Mouse (Mus musculus) neural tube, embryonic 14.5 days (tissue): ENCODE results near the gene Pstpip1. TPM values are rescaled to one million over a fixed set of nuclear protein-coding genes. Genes with fewer than 3 reads are reported as not detected.

Source experiments
- ATAC-seq: fragments of 200-750 bp; cut with Nextera tagmentation; 2 replicates; pipeline ENCODE4 v1.8.0; 2017; ENCODE audit warnings: low read depth, mild to moderate bottlenecking, moderate TSS enrichment, moderate library complexity
- H3K27ac ChIP-seq: fragments of 300-500 bp; sonication (generic); 2 replicates; pipeline ENCODE4 v1.5.1; 2014; ENCODE audit warnings: low read depth, mild to moderate bottlenecking, control low read depth, low read length, moderate library complexity, mixed read lengths
- H3K27me3 ChIP-seq: fragments of 300-500 bp; sonication (generic); 2 replicates; pipeline ENCODE4 v1.6.1; 2014; ENCODE audit warnings: low read length; ENCODE audit not compliant: control insufficient read depth, insufficient read depth
- H3K36me3 ChIP-seq: fragments of 300-500 bp; sonication (generic); 2 replicates; pipeline ENCODE4 v1.6.1; 2014; ENCODE audit warnings: low read length, mixed read lengths; ENCODE audit not compliant: control insufficient read depth, insufficient read depth
- H3K4me1 ChIP-seq: fragments of 300-500 bp; sonication (generic); 2 replicates; pipeline ENCODE4 v1.6.1; 2014; ENCODE audit warnings: low read length; ENCODE audit not compliant: control insufficient read depth, insufficient read depth
- H3K4me2 ChIP-seq: fragments of 300-500 bp; sonication (generic); 2 replicates; pipeline ENCODE4 v1.6.1; 2014; ENCODE audit warnings: mild to moderate bottlenecking, low read depth, low read length, control low read depth
- H3K4me3 ChIP-seq: fragments of 300-500 bp; sonication (generic); 2 replicates; pipeline ENCODE4 v1.5.1; 2014; ENCODE audit warnings: low read depth, low read length, control low read depth, mixed read lengths
- H3K9ac ChIP-seq: fragments of 300-500 bp; sonication (generic); replicated peaks from 2 replicates; pipeline ENCODE4 v1.6.1; 2014; ENCODE audit warnings: low read depth, mild to moderate bottlenecking, control low read depth, low read length, mixed read lengths
- H3K9me3 ChIP-seq: fragments of 300-500 bp; sonication (generic); 2 replicates; pipeline ENCODE4 v1.6.1; 2016; ENCODE audit warnings: low read length; ENCODE audit not compliant: control insufficient read depth
- WGBS: fragments of 180-500 bp; shearing (Covaris S2); extraction: QIAGEN DNeasy Blood & Tissue Kit; methylation state at CpG from one replicate; pipeline ENCODE4 v1.1.7; 2014; 5-methylcytosine and 5-hydroxymethylcytosine counted together
- polyA plus RNA-seq: library from polyadenylated mRNA; unstranded; fragments of >200 nt; fragmentation: Nextera tagmentation; extraction: Ambion mirVana; gene quantifications from 2 replicates; pipeline ENCODE4 v1.2.1, GENCODE M21; 2014

Gene Pstpip1
- polyA plus RNA-seq, 1 experiment from 2014 or later, result 1.2 TPM

- H3K4me2 ChIP-seq, result no peak overlapping the region
- H3K9me3 ChIP-seq, result no peaks in the 10 kb centered on the region
- 86% methylated on average over 4 of the region's 4 CpGs for WGBS
- no peak overlapping the region for H3K27ac ChIP-seq
- ATAC-seq, result no peak
- no peak overlapping the region for H3K4me3 ChIP-seq
- H3K9ac ChIP-seq, result no peak overlapping the region
- H3K36me3 ChIP-seq, result no peaks in the 10 kb centered on the region
- H3K4me1 ChIP-seq, result no peaks in the 10 kb centered on the region
- no peaks in the 10 kb centered on the region for H3K27me3 ChIP-seq
Measured at GRCm38 (mm10) chr9:56097584-56098298, 8.0 kb downstream of the Pstpip1 start.

DNA sequence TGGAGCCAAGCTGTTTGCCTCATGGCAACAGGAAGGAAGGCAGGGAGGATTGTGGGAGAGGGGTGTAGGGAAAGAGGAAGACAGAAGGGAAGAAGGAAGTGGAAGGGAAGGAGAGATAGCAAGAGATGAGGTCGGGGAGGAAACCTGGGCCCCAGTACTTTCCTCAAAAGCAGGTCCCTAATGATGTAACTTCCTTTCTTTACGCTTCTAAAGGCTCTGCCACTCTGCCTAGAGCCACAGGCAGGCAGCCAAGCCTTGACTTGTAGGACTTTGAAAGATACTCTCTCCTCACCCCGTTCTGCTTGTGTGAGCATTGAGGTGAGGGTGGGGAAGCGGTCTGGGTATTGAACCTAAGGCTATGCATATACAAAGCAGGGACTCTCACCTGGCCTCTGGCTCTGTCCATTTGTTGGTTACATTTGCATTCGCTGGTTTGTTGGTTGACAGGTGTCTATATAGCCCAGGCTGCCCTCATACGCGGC is 10.3 kb downstream of the Pstpip1 start:
- no peak overlapping the region for H3K4me3 ChIP-seq
- no peaks in the 10 kb centered on the region for H3K9me3 ChIP-seq
- H3K27ac ChIP-seq, result no peak overlapping the region
- H3K4me1 ChIP-seq, result no peaks in the 10 kb centered on the region
- no peak for ATAC-seq
- no peaks in the 10 kb centered on the region for H3K27me3 ChIP-seq
- no peak overlapping the region for H3K4me2 ChIP-seq
- no peak overlapping the region for H3K9ac ChIP-seq
- no peaks in the 10 kb centered on the region for H3K36me3 ChIP-seq
- 88% methylated on average over 7 of the region's 7 CpGs for WGBS

DNA sequence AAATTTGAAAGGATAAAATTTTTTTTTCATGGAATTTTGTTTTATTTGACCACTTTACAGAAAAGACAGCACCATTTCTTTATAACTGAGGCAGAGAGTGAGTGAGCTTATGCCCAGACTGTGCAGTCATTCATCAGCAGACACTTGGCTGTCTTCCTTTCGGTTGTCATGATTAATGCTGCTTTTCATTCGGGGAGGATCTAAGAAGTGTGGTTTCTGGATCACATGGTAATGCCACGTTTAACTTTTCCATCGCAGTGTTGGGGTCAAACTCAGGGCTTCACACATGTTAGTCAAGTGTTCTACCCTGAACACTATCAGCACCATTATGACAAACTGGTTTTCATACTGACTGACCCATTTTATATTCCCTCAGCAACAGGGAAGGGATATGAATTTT is 11.3 kb downstream of the Pstpip1 start:
- 28% methylated on average over 4 of the region's 4 CpGs for WGBS
- Histone ChIP-seq H3K4me3 (no peak overlapping the region), H3K9me3 (no peaks in the 10 kb centered on the region), H3K9ac (no peak overlapping the region), H3K4me1 (no peaks in the 10 kb centered on the region), H3K27ac (no peak overlapping the region), H3K4me2 (no peak overlapping the region), H3K27me3 (no peaks in the 10 kb centered on the region), H3K36me3 (no peaks in the 10 kb centered on the region)
- no peak for ATAC-seq

GRCm38 (mm10) chr9:56104921-56105320 is 15.2 kb downstream of the Pstpip1 start:
- Histone ChIP-seq H3K4me2 (no peak overlapping the region), H3K27me3 (no peaks in the 10 kb centered on the region), H3K9me3 (no peaks in the 10 kb centered on the region), H3K27ac (no peak overlapping the region), H3K4me3 (no peak overlapping the region), H3K36me3 (no peaks in the 10 kb centered on the region), H3K4me1 (no peaks in the 10 kb centered on the region), H3K9ac (no peak overlapping the region)
- 47% methylated on average over 6 of the region's 7 CpGs for WGBS
- ATAC-seq, result no peak

DNA sequence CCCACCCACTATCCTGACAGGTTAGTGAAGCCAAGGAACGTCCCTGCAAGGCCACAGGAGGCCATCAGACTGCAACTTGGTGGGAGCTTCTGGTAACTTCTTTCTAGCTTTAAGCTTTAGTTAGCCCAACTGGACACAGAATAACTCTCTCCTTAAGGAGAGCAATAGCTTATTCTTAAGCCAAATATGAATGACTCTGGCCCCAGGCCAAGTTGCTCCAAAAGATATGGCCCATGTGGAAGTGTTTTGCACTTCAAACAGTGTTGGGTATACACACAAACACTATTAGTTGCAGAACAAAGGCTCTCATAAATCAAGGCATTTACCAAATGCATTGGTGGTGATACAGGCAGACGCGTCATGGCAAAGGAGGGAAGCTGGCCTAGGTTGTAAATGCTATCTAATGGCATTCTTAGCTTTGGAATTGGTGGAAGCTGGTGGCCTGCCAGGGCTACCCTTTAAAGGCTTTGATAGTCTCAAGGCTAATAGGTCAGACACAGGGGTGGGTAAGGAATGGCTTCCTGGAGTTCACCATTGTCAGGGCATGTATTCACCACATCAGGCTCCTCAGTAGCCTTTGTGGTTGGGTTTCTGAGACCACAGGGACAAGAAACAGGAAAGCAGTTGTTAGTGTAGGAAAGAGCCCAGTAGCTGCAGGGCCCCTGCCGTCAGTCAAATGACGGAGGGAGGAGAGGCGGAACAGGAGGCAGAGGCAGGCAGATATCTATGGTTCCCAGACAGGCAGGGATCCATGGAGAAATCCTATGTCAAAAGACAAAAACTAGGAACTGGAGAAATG is 16.7 kb downstream of the Pstpip1 start:
- Histone ChIP-seq H3K4me3 (no peak overlapping the region), H3K27me3 (no peaks in the 10 kb centered on the region), H3K9me3 (no peaks in the 10 kb centered on the region), H3K27ac (no peak overlapping the region), H3K4me2 (no peak overlapping the region), H3K4me1 (no peaks in the 10 kb centered on the region), H3K9ac (no peak overlapping the region), H3K36me3 (no peaks in the 10 kb centered on the region)
- no peak for ATAC-seq
- WGBS, result 42% methylated on average over 6 of the region's 6 CpGs

GRCm38 (mm10) chr9:56107527-56107926 is 17.8 kb downstream of the Pstpip1 start:
- Histone ChIP-seq H3K4me3 (no peak overlapping the region), H3K27ac (no peak overlapping the region), H3K27me3 (no peaks in the 10 kb centered on the region), H3K36me3 (no peaks in the 10 kb centered on the region), H3K9ac (no peak overlapping the region), H3K9me3 (no peaks in the 10 kb centered on the region), H3K4me1 (no peaks in the 10 kb centered on the region), H3K4me2 (no peak overlapping the region)
- ATAC-seq, result no peak
- 84% methylated on average over 6 of the region's 6 CpGs for WGBS

DNA sequence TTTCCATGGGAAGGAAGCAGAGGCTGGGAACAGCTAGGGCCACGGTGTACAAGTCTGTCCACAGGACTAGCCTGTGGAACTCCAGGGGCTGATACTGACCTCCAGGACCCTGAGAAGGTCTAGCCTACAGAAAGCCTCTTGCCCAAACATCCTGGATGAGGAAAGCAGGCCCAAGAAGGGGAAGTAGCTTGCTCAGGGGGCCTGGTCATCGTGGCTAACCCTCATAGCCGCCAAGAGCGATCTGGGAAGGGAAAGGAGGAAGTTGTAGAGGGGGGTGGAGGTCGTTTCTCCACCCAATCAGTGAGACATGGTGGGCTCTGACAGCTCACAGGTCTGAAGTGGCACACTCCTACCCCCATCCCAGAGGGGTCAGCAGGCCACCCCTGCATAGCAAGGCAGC is 18.4 kb downstream of the Pstpip1 start:
- WGBS, result 88% methylated on average over 5 of the region's 5 CpGs
- ATAC-seq, result no peak

DNA sequence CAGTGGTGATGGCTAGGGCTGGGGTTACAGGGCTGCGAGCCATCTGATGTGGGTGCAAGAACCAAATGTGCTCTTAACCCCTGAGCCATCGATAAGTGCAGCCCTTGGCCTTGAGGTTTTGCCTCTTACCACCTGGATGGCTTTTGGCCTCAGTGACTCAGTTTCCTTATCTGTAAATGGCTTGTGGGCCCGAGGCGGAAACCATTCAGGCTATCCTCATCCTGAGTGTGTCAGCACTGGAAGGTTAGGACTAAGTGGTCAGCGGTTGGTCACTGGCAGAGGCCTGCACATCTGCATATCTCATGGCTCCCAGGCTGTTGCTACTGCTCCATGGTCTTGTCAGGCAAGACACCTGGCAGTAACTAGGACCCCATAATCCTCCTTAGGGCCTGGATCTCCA is 28.3 kb downstream of the Pstpip1 start:
- Histone ChIP-seq H3K4me3 (no peak overlapping the region), H3K27ac (no peak overlapping the region), H3K4me1 (no peaks in the 10 kb centered on the region), H3K36me3 (no peaks in the 10 kb centered on the region), H3K27me3 (no peaks in the 10 kb centered on the region), H3K9me3 (no peaks in the 10 kb centered on the region), H3K4me2 (no peak overlapping the region), H3K9ac (no peak overlapping the region)
- ATAC-seq, result no peak
- 86% methylated on average over 5 of the region's 5 CpGs for WGBS

More for the DNA sequence above, 18.4 kb downstream of the Pstpip1 start:
- Histone ChIP-seq H3K9me3 (no peaks in the 10 kb centered on the region), H3K27ac (no peak overlapping the region), H3K9ac (no peak overlapping the region), H3K36me3 (no peaks in the 10 kb centered on the region), H3K4me1 (no peaks in the 10 kb centered on the region), H3K27me3 (no peaks in the 10 kb centered on the region), H3K4me2 (no peak overlapping the region), H3K4me3 (no peak overlapping the region)

DNA sequence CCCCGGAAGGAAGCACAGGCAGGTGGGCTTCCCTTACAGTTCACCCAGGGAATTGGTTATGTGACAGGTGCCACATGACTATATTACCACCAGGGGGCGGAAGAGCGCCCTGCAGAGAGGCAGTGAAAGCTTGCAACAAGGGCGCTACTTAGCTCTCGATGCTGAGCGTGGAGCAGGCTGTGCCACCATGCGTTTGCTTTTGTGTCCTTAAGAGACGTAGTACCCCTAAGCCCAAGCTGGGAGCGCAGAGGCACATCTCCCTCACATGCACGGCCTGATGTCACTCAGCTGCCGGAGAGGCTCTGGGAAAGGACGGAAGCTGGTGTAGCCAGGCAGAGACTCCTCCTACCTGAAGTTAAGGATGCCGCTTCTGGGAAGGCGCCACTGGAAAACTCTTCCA is 28.8 kb downstream of the Pstpip1 start:
- Histone ChIP-seq H3K4me3 (peak overlapping the region; percentile 15; the same call in 1 of the 2 replicates), H3K36me3 (no peaks in the 10 kb centered on the region), H3K4me1 (no peaks in the 10 kb centered on the region), H3K9me3 (no peaks in the 10 kb centered on the region), H3K27ac (0 out of 2 replicates have a peak overlapping the region, but pooled peaks have one; percentile 34), H3K4me2 (peak overlapping the region; percentile 51), H3K27me3 (no peaks in the 10 kb centered on the region), H3K9ac (0 out of 2 replicates have a peak overlapping the region, but pooled peaks have one; percentile 26)
- peak; percentile 52 for ATAC-seq
- WGBS, result 3% methylated on average over 14 of the region's 14 CpGs
